Mouse (Mus musculus): Measurements from ENCODE around the gene Bak1. TPM values are rescaled to one million over a fixed set of nuclear protein-coding genes. Genes with fewer than 3 reads are reported as not detected.
A peak's percentile ranks its signal among the peaks of the same experiment; 100 is the strongest.

Gene Bak1
- polyA plus RNA-seq, 1 experiment from 2014 or later: 8.1 TPM

DNA sequence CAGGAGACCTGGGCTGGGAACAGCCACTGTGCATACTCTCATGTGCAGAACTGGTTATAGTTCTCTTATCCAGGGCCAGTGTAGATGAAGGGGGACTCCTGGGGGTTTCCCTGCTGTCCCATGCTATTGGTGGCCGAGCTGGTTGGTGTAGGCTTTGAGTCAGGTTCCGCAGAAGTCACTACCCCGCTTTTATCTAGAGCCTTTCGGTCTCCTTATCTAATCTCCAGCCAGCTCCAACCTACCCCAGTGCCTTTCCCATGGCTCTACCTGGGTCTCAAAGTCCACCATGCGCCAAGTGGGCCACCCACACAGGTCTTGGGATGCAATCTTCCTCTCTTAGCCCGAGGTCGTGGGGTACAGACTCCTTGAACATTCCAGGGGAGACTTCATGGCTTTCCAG lies 37.3 kb upstream of the Bak1 start:
- 57% methylated on average over 7 of the region's 7 CpGs for WGBS
- peak overlapping the region; percentile 80 for H3K27ac ChIP-seq

DNA sequence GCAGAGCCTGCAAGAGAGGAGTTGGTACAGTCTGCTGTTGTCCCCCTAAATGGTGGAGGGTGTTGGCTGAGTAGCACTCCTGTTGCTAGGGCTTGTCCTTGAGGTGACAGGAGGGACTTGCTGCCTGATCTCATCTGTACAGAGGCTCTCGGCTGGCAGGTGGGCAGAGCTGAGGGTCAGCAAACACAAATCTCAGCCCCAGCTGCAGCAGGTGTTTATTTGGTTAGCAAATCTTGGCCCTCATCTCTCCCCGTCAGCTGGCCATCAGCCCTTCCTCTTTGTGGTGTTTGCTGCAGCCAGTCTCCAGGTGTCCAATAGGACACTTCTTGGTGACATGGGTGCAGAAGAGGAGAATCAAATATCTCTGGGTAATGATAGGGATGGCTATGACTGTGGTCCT lies 35.4 kb upstream of the Bak1 start:
- no peak overlapping the region for H3K4me3 ChIP-seq (replicated peaks)
- peaks cover 58% of the 10 kb centered on the region for H3K4me1 ChIP-seq (replicated peaks)
- no peak for ATAC-seq
- WGBS: 43% methylated on average over 2 of the region's 2 CpGs
- H3K9me3 ChIP-seq: no peaks in the 10 kb centered on the region
- peak overlapping the region; percentile 34 for H3K9ac ChIP-seq
- H3K27me3 ChIP-seq (replicated peaks): no peaks in the 10 kb centered on the region
- no peaks in the 10 kb centered on the region for H3K36me3 ChIP-seq
- peak overlapping the region; percentile 73 for H3K27ac ChIP-seq
- peak overlapping the region; percentile 42 for H3K4me2 ChIP-seq (replicated peaks)

More for the DNA sequence above, 37.3 kb upstream of the Bak1 start:
- ATAC-seq: peak; percentile 64
- Histone ChIP-seq H3K27me3 (replicated peaks) (no peaks in the 10 kb centered on the region), H3K36me3 (no peaks in the 10 kb centered on the region), H3K9ac (no peak overlapping the region), H3K4me2 (replicated peaks) (peak overlapping the region; percentile 37), H3K4me1 (replicated peaks) (peaks cover 49% of the 10 kb centered on the region), H3K4me3 (replicated peaks) (no peak overlapping the region), H3K9me3 (no peaks in the 10 kb centered on the region)

DNA sequence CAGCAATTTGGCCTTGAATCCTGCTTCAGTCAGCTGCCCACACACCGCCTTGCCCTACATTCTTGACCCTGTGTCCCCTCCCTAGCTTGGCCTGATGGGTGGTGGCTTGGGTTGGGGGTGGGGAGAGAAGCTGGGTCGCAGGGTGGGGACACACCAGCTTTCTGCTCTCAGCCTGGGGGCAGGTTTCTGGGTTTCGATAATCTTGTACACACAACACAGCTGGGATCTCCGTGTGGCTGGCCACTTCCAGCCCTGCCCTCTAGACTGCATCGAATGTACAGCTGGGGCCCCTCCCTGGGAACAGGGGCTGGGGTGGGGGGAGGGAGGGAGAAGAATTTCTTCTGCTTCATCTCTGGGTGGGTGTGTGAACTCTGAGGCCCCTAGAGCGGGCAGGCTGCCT lies 34.9 kb upstream of the Bak1 start:
- Histone ChIP-seq H3K9me3 (no peaks in the 10 kb centered on the region), H3K9ac (peak overlapping the region; percentile 34), H3K36me3 (no peaks in the 10 kb centered on the region), H3K4me2 (replicated peaks) (peak overlapping the region; percentile 42), H3K27ac (peak overlapping the region; percentile 73), H3K4me3 (replicated peaks) (no peak overlapping the region), H3K27me3 (replicated peaks) (no peaks in the 10 kb centered on the region), H3K4me1 (replicated peaks) (peaks cover 62% of the 10 kb centered on the region)
- ATAC-seq: peak; percentile 58
- WGBS: 18% methylated on average over 6 of the region's 6 CpGs

DNA sequence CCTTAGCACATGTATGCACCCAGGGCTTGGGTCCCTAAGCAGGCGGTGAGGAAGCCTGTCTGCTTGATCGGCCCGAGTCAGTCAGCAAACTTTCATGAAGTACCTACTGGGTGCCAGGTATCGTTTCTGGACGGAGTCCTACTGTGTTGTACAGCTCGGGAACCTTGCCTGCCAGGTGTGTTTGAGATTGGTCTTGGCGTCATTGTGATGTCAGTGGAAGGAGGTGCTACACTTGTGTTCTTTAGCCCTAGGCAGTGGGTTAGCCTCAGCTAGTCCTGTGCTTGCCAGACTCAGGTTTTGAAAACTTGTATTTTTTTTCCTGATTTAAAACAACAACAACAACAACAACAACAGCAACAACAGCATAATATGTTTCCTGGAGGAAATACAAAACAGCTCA lies 33.9 kb upstream of the Bak1 start:
- Histone ChIP-seq H3K4me2 (replicated peaks) (no peak overlapping the region), H3K9ac (no peak overlapping the region), H3K36me3 (no peaks in the 10 kb centered on the region), H3K4me1 (replicated peaks) (peaks cover 68% of the 10 kb centered on the region), H3K27me3 (replicated peaks) (no peaks in the 10 kb centered on the region), H3K4me3 (replicated peaks) (no peak overlapping the region), H3K27ac (peak overlapping the region; percentile 73; the same call in 1 of the 2 replicates), H3K9me3 (no peaks in the 10 kb centered on the region)
- WGBS: 90% methylated on average over 7 of the region's 7 CpGs
- ATAC-seq: no peak

DNA sequence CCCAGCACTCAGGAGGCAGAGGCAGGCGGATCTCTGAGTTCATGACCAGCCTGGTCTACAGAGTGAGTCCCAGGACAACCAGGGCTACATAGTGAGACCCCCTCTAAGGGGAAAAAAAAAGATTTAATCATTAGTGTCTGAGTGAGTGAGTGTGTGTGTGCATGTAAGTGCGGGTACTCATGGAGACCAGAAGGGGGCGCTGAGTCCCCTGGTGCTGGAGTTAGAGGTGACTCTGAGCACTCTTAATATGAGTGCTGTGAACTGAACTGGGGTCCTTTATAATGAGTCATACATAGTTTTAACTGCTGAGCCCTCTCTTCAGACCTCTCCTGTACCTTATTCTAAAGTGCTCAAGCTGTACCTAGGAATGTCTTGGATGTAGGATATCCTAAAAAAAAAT lies 32.9 kb upstream of the Bak1 start:
- Histone ChIP-seq H3K36me3 (no peaks in the 10 kb centered on the region), H3K9me3 (no peaks in the 10 kb centered on the region), H3K4me2 (replicated peaks) (no peak overlapping the region), H3K27me3 (replicated peaks) (no peaks in the 10 kb centered on the region), H3K27ac (no peak overlapping the region), H3K9ac (no peak overlapping the region), H3K4me3 (replicated peaks) (no peak overlapping the region), H3K4me1 (replicated peaks) (peaks cover 64% of the 10 kb centered on the region)
- WGBS: 91% methylated on average over 3 of the region's 3 CpGs
- no peak for ATAC-seq

DNA sequence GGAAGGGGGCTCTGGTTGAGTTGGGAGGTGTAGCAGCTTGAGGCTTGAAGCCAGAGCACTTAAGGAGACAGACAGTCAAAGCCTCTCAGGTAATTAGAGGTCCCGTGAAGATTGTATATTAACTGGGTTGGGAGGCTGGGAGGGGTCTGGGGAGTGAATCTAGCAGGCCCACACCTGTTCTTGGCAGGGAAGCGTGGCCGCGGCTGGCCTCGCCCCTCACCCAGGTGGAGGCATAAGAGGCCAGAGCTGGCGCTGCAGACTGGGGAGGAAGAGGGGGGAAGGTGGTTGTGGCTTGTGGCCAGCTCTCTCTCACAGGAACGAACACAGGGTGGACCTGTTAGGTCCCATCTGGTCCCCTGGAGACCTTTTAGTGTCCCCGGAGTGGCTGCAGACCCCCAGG lies 31.9 kb upstream of the Bak1 start:
- Histone ChIP-seq H3K9ac (peak overlapping the region; percentile 35), H3K4me1 (replicated peaks) (peaks cover 58% of the 10 kb centered on the region), H3K36me3 (no peaks in the 10 kb centered on the region), H3K27ac (peak overlapping the region; percentile 51), H3K27me3 (replicated peaks) (no peaks in the 10 kb centered on the region), H3K4me2 (replicated peaks) (peak overlapping the region; percentile 97), H3K4me3 (replicated peaks) (peak overlapping the region; percentile 9), H3K9me3 (no peaks in the 10 kb centered on the region)
- 52% methylated on average over 8 of the region's 8 CpGs for WGBS
- ATAC-seq: no peak

DNA sequence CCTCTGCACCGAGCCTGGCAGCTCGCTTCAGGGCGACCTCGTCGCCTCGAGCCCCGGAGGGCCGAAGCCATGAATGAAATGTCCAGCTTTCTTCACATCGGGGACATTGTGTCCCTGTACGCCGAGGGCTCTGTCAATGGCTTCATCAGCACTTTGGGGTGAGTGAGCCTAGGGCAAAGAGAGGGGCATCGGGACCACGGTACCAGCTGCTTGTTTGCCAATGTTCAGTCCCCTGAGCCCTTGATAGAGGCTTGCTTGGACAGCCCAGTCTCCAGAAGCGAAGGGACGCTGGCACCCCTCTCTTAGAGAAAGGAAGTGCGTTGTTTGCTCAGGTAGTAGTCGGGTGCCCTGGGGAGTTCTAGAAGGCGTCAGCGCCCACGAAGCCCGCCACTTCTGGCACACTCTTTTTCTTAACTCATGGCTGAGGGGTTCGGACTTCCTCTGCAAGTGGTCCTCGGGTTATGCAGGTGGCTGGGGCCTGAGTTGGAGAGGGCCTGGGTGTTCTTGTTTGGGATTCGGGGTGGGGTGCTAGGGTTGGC lies 28.8 kb upstream of the Bak1 start:
- H3K4me1 ChIP-seq (replicated peaks): peaks cover 35% of the 10 kb centered on the region
- H3K27me3 ChIP-seq (replicated peaks): no peaks in the 10 kb centered on the region
- peak overlapping the region; percentile 97 for H3K4me2 ChIP-seq (replicated peaks)
- H3K27ac ChIP-seq: peak overlapping the region; percentile 94
- no peaks in the 10 kb centered on the region for H3K9me3 ChIP-seq
- peak overlapping the region; percentile 70 for H3K4me3 ChIP-seq (replicated peaks)
- peak overlapping the region; percentile 77 for H3K9ac ChIP-seq
- peak; percentile 1; the same call in 1 of the 2 replicates for ATAC-seq
- H3K36me3 ChIP-seq: no peaks in the 10 kb centered on the region
- 2% methylated on average over 24 of the region's 24 CpGs for WGBS

DNA sequence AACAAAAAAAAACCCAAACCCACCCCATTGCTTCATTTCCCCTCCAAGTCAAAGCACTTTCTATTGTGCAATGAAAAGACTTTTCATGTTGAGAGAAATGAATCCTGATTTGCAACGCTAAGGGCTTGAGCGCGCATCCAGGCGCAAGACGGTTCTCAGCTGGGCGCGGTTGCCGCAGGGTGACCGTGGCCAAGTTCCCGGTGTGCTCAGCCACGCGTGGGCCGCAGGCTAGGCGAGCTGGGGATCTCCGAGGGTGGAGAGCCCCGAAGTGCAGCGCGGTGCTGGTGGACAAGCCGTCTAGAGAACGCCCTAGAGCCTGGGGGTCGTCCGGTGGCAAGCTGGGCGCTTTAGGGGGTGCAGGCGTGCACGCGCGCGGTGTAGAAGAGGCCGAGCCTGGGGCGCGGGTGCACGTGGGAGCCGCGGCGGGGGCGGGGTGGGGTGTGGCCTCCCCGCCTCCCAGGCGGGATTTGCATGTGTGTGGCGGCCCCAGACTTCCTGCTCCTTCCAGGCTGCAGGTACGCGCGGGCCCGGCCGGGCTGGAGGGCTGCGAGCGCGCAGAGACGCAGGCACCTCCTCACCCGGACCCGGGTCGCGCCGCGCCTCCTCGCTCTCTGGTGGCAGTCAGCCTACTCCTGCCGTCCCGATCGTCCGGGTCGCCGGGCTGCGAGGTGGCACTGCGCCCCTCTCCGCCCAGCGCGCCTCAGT lies 28.2 kb upstream of the Bak1 start, which contains the start of gene Itpr3:
TSS of gene Itpr3 (plus strand) at position 493 of the 705 bp plus-strand sequence.
- peak; percentile 85 for ATAC-seq
- Histone ChIP-seq H3K4me3 (replicated peaks) (peak within 1 kb of the TSS; percentile 70), H3K27ac (peak within 1 kb of the TSS; percentile 94), H3K36me3 (no peaks in the 10 kb centered on the region), H3K4me1 (replicated peaks) (peaks cover 38% of the 10 kb centered on the region), H3K27me3 (replicated peaks) (no peaks in the 10 kb centered on the region), H3K9ac (peak within 1 kb of the TSS; percentile 77), H3K9me3 (no peaks in the 10 kb centered on the region), H3K4me2 (replicated peaks) (peak within 1 kb of the TSS; percentile 97)
- WGBS: under 1% methylated on average over 64 of the region's 66 CpGs

DNA sequence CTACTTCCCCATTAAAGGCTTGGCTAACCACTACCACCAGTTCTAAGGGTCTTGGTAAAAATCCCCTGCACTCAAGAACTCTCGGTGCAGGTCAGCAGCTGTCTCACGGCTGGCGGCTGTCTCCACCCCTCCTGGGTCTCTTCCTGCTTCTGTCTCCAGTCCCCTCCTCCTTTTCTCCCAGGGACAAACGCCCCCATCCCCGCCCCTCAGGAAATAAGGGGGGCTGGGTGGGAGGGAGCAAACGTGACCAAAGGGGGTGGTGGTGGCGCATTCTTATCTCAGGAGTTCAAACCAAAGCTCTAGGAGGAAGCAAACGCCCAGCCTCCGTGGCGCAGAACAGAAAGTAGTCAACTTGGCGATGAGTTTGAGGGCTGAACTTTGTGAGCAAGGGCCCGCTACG lies 27.4 kb upstream of the Bak1 start:
- peak; percentile 67 for ATAC-seq
- H3K4me1 ChIP-seq (replicated peaks): peaks cover 44% of the 10 kb centered on the region
- H3K4me2 ChIP-seq (replicated peaks): peak overlapping the region; percentile 97
- under 1% methylated on average over 13 of the region's 13 CpGs for WGBS
- no peaks in the 10 kb centered on the region for H3K36me3 ChIP-seq
- H3K27me3 ChIP-seq (replicated peaks): no peaks in the 10 kb centered on the region
- peak overlapping the region; percentile 70 for H3K4me3 ChIP-seq (replicated peaks)
- H3K9me3 ChIP-seq: no peaks in the 10 kb centered on the region
- H3K9ac ChIP-seq: peak overlapping the region; percentile 77
- H3K27ac ChIP-seq: peak overlapping the region; percentile 94

DNA sequence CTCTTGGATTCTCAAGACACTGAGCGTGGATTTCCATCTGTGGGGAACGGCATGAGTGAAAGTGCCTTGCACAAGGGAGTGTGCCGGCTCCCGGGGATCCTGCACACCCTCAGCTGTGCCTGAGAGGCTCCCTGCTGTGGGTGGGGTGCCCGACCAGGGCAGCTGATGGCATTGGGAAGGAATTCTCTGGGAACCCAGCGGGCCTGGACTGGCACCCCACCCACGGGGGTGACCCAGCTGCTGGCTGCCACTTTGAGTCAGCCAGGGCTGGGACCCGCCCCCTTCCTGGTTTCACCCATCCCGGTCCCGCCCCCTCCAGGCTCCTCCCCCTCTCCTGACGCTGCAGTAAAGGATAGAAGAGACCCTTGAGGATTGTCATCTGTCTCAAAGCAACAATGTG lies 22.7 kb upstream of the Bak1 start:
- Histone ChIP-seq H3K9me3 (no peaks in the 10 kb centered on the region), H3K4me1 (replicated peaks) (peaks cover 36% of the 10 kb centered on the region), H3K4me3 (replicated peaks) (no peak overlapping the region), H3K36me3 (no peaks in the 10 kb centered on the region), H3K9ac (no peak overlapping the region; the same call in 1 of the 2 replicates), H3K27me3 (replicated peaks) (no peaks in the 10 kb centered on the region), H3K4me2 (replicated peaks) (peak overlapping the region; percentile 51), H3K27ac (peak overlapping the region; percentile 48; the same call in 1 of the 2 replicates)
- WGBS: 32% methylated on average over 10 of the region's 11 CpGs
- ATAC-seq: peak; percentile 22

DNA sequence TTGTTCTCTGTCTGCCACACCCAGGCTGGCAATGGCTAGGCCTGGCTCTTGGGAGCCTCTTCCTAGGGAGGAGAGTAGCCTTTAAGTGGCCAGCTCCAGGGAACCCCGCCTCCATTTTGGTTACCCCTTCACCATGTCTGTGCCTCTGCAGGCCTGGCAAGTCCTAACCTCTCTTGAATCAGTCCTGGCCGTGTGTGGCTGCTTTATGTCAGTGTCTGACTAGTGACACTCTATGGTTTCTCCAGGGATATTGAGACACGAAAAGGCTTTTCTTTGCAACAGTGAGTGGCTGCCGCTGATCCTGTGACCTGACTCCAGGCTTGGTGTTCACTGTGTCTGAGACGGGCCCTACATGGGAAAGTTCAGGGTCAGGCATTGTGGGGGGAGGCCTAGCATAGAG lies 22.0 kb upstream of the Bak1 start:
- WGBS: 48% methylated on average over 5 of the region's 5 CpGs
- H3K9me3 ChIP-seq: no peaks in the 10 kb centered on the region
- 0 out of 2 replicates have a peak overlapping the region, but pooled peaks have one; percentile 48 for H3K27ac ChIP-seq
- no peaks in the 10 kb centered on the region for H3K27me3 ChIP-seq (replicated peaks)
- H3K4me3 ChIP-seq (replicated peaks): no peak overlapping the region
- H3K4me2 ChIP-seq (replicated peaks): peak overlapping the region; percentile 51; the same call in 1 of the 2 replicates
- H3K36me3 ChIP-seq: no peaks in the 10 kb centered on the region
- peaks cover 38% of the 10 kb centered on the region for H3K4me1 ChIP-seq (replicated peaks)
- no peak for ATAC-seq
- H3K9ac ChIP-seq: no peak overlapping the region

DNA sequence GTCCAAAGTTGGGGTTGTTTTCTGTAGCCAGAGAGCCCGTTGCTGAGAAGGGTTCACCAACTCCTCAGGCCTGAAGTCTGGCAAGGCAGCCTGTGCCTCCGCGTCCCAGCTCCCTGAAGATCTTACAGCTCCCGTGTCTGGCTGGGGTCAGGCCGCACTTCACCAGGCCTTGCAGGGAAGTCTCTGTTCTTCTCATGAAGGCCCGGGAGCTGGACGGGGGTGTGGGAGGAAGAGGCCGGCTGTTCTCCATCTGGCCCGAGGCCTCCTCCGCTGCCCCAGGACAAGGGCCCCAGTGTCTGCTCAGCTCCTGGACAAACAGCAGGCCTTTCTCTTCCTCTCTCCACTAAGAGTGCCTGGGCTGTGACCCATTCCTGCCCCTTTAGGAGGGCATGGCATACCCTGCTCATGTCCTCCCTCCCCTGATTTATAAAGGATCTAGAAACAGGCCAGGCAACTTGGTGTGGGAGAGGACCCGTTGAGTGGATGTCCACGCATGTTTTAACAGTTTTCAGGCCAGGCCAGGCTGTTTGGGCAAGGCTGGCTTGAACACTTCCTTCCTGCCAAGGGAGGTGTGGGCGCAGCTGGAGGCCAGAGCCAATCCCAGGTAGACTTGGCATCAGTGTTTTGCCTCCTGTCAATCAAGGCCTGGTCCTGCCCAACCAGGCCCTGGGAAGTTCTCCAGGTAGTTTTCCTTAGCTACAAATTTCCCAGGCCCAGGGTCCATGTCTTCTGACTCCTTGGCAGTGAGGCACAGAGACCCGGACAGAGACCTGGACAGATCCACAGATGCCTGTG lies 19.8 kb upstream of the Bak1 start:
- peak overlapping the region; percentile 89 for H3K27ac ChIP-seq
- H3K9ac ChIP-seq: peak overlapping the region; percentile 12; the same call in 1 of the 2 replicates
- H3K9me3 ChIP-seq: no peaks in the 10 kb centered on the region
- H3K4me2 ChIP-seq (replicated peaks): 0 out of 2 replicates have a peak overlapping the region, but pooled peaks have one; percentile 4
- H3K27me3 ChIP-seq (replicated peaks): no peaks in the 10 kb centered on the region
- H3K4me3 ChIP-seq (replicated peaks): no peak overlapping the region
- 46% methylated on average over 14 of the region's 14 CpGs for WGBS
- ATAC-seq: peak; percentile 49
- H3K4me1 ChIP-seq (replicated peaks): peaks cover 38% of the 10 kb centered on the region
- no peaks in the 10 kb centered on the region for H3K36me3 ChIP-seq

Measured in intestine, embryonic 15.5 days (tissue).